Mouse (Mus musculus) embryonic facial prominence, embryonic 13.5 days (tissue): ENCODE measurements around the gene Fam71e2. TPM values are rescaled to one million over a fixed set of nuclear protein-coding genes. Genes with fewer than 3 reads are reported as not detected.
"Not testable (repeated sequence)": the region's sequence is repeated elsewhere in the genome, so short reads cannot be mapped to it uniquely, and the experiment has no call there.

Experiments
- ATAC-seq: fragments of 200-750 bp; cut with Nextera tagmentation; 2 replicates; pipeline ENCODE4 v1.8.0; 2017; ENCODE audit warnings: low read depth; ENCODE audit not compliant: insufficient number of reproducible peaks, insufficient read depth, low FRiP score, low TSS enrichment
- H3K27ac ChIP-seq: fragments of 300-500 bp; sonication (generic); 2 replicates; pipeline ENCODE4 v1.5.1; 2015; ENCODE audit warnings: moderate library complexity, mild to moderate bottlenecking, inconsistent platforms
- H3K27me3 ChIP-seq: fragments of 300-500 bp; sonication (generic); 2 replicates; pipeline ENCODE4 v1.6.1; 2015; ENCODE audit warnings: mild to moderate bottlenecking, inconsistent platforms
- H3K36me3 ChIP-seq: fragments of 300-500 bp; sonication (generic); 2 replicates; pipeline ENCODE4 v1.6.1; 2015; ENCODE audit warnings: mild to moderate bottlenecking, inconsistent platforms
- H3K4me1 ChIP-seq: fragments of 300-500 bp; sonication (generic); 2 replicates; pipeline ENCODE4 v1.6.1; 2015; ENCODE audit warnings: inconsistent platforms
- H3K4me2 ChIP-seq: fragments of 300-500 bp; sonication (generic); 2 replicates; pipeline ENCODE4 v1.6.1; 2015; ENCODE audit warnings: moderate library complexity, mild to moderate bottlenecking, inconsistent platforms
- H3K4me3 ChIP-seq: fragments of 300-500 bp; sonication (generic); 2 replicates; pipeline ENCODE4 v1.5.1; 2015; ENCODE audit warnings: mild to moderate bottlenecking, inconsistent platforms
- H3K9ac ChIP-seq: fragments of 300-500 bp; sonication (generic); 2 replicates; pipeline ENCODE4 v1.6.1; 2015; ENCODE audit warnings: mild to moderate bottlenecking, inconsistent platforms
- H3K9me3 ChIP-seq: fragments of 300-500 bp; sonication (generic); 2 replicates; pipeline ENCODE4 v1.6.1; 2016; ENCODE audit warnings: inconsistent platforms
- WGBS: fragments of 180-500 bp; shearing (Covaris S2); methylation state at CpG from one replicate; pipeline ENCODE4 v1.1.7; 2015; ENCODE audit warnings: mixed read lengths; 5-methylcytosine and 5-hydroxymethylcytosine counted together
- polyA plus RNA-seq: library from polyadenylated mRNA; unstranded; fragments of >200 nt; fragmentation: Nextera tagmentation; extraction: Ambion mirVana; gene quantifications from 2 replicates; pipeline ENCODE4 v1.2.1, GENCODE M21; 2015

Gene Fam71e2
- polyA plus RNA-seq, 1 experiment from 2014 or later: not detected

DNA sequence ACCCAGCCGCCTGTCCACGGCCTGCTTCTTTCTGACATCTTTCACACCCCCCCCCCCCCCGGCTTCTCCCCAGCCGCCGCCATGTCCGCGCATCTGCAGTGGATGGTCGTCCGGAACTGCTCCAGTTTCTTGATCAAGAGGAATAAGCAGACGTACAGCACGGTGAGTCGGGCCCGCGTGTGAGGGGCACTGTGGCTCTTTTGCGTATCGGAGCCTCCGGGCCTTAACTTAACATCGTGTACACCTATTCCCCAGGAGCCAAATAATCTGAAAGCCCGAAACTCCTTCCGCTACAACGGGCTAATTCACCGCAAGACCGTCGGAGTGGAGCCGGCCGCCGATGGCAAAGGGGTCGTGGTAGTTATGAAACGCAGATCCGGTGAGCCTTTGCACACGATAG is 22.1 kb upstream of the Fam71e2 start:
- H3K27ac ChIP-seq: peak overlapping the region; percentile 96
- peak overlapping the region; percentile 87 for H3K4me3 ChIP-seq
- peak overlapping the region; percentile 96 for H3K9ac ChIP-seq
- H3K4me1 ChIP-seq: peaks cover 22% of the 10 kb centered on the region
- not testable (repeated sequence) for H3K9me3 ChIP-seq, ATAC-seq
- H3K27me3 ChIP-seq: peaks cover 19% of the 10 kb centered on the region
- peak overlapping the region; percentile 86 for H3K4me2 ChIP-seq
- peaks cover 41% of the 10 kb centered on the region for H3K36me3 ChIP-seq
- under 1% methylated on average over 31 of the region's 31 CpGs for whole genome bisulfite sequencing

DNA sequence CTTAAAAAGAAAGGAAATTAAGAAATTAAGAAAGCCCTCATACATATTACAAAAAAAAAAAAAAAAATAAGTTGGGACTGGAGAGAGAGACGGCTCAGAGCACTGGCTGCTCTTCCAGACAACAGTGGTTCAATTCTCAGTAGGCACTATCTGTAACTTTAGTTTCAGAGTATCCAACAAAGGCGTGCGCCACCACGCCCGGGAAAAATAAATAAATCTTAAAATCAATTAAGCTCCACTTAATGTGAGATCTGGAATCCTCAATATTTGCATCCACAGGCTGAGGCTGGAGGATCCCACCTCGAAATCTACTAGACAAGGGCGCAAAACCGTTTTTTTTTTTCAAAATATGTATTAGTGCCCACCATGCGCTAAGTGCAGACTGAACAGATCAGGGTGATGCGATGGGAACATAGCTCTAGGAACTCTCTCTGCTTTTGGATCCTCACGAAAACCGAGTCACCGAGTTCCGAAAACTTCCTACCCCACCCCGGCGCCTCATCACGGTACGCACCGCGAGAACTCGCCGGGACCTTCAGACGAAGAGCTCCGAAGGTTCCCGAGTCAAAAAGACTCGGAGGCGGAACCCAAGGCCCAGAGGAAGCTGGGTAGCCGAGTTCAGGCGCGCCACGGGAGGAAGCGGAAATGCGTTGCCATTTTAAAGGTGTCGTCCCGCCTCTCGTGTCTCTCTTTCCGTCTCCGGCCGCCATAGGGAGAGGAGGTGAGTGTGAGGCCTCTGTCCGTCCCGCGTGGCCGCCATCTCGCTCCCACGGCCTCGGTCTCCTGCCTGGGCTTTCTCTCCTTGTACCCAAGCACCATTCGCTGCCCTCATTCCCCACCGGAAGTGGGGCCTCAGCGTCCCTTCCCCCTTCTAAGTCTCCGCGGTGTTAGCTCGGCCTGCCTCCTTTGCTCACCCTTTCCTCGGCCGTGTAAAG is 21.4 kb upstream of the Fam71e2 start, which contains the start of gene Rpl28:
Gene Rpl28, plus strand, starts transcription at position 597 of the 935 bp plus-strand sequence.
- peak within 1 kb of the TSS; percentile 87 for H3K4me3 ChIP-seq
- H3K4me2 ChIP-seq: peak within 1 kb of the TSS; percentile 86
- peak within 1 kb of the TSS; percentile 96 for H3K9ac ChIP-seq
- WGBS: 1% methylated on average over 54 of the region's 54 CpGs
- peak within 1 kb of the TSS; percentile 96 for H3K27ac ChIP-seq
- no peaks in the 10 kb centered on the region for H3K9me3 ChIP-seq
- H3K36me3 ChIP-seq: peaks cover 37% of the 10 kb centered on the region
- peaks cover 22% of the 10 kb centered on the region for H3K27me3 ChIP-seq
- peaks cover 23% of the 10 kb centered on the region for H3K4me1 ChIP-seq
- peak; percentile 83 for ATAC-seq

DNA sequence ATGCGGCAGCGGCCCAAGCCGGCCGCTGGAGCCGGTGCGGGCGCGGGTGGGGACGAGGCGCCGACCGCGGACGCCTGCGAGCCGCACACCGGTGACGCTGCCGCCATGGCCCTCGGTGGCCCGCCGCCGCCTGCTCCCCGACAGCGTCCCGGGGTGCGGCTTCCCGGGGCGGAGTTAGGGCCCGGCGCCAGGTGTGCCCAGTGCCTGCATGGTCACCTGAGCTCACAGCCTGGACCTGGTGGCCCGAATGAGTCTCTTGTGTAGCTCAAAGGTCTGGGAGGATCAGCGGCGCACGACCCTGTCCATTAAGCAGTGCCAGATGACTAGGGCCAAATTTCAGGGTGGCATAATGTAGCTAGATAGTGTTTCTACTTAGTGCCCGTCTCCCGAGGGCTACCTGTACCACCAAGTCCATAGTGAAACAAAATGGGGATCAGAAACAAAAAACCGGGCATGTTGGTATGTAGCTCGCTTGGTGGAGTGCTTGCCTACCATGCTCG is 18.4 kb upstream of the Fam71e2 start, which contains the start of gene Tmem238:
Gene Tmem238, minus strand, starts transcription at position 221 of the 500 bp plus-strand sequence.
- Histone ChIP-seq H3K27ac (peak within 1 kb of the TSS; percentile 33), H3K4me2 (peak within 1 kb of the TSS; percentile 95), H3K9ac (peak within 1 kb of the TSS; percentile 84), H3K4me1 (peaks cover 20% of the 10 kb centered on the region), H3K4me3 (peak within 1 kb of the TSS; percentile 59), H3K36me3 (peaks cover 9% of the 10 kb centered on the region), H3K9me3 (no peaks in the 10 kb centered on the region), H3K27me3 (peaks cover 24% of the 10 kb centered on the region)
- 6% methylated on average over 40 of the region's 40 CpGs for WGBS
- 0 out of 2 replicates have a peak, but pooled peaks have one; percentile 8 for ATAC-seq

DNA sequence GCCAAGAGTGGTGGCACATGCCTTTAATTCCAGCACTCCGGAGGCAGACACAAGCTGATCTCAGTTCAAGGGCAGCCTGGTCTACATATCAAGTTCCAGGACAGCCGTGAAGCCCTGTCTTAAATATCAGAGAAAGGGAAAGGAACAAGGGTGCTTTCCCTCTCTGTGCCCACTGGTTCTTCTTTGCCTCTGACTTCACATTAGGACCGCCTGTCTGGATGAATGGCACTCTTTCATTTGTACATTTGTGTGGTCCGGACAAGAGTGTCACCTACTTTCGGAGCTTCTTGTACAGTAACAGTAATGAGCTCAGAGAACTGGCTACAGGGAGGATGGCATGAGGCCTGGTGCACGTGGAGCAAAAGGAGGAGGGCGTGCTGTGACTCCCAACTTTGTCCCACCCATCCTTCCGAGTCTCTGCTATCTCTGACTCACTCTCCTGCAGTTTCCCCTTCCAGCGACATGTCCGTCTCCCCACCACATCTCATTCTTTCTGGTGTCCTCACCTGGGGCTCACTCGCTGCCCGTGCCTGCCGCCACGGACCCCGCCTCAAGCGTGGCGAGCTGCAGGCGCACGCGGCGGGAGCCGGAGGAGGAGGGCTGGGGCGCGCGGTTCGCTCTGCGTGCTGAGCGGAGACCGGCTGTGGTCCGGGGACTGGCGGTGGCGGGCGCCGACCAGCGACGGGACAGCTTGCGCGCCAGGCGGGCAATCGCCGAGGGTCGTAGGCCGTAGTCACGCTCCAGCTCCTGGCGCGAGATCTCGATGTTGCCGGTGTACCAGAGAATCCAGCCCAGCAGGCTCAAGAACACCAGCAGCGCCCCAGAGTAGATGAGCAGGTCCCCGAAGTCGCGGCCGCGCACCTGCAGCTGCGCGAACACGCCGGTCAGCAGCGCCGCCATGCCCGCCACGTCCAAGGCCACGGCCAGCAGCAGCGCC is 17.7 kb upstream of the Fam71e2 start:
- Histone ChIP-seq H3K4me3 (peak overlapping the region; percentile 59), H3K4me2 (peak overlapping the region; percentile 95), H3K9me3 (no peaks in the 10 kb centered on the region), H3K4me1 (peaks cover 14% of the 10 kb centered on the region), H3K27me3 (peaks cover 24% of the 10 kb centered on the region), H3K27ac (peak overlapping the region; percentile 33), H3K36me3 (peaks cover 2% of the 10 kb centered on the region), H3K9ac (peak overlapping the region; percentile 84)
- WGBS: 1% methylated on average over 64 of the region's 64 CpGs
- 0 out of 2 replicates have a peak, but pooled peaks have one; percentile 39 for ATAC-seq

DNA sequence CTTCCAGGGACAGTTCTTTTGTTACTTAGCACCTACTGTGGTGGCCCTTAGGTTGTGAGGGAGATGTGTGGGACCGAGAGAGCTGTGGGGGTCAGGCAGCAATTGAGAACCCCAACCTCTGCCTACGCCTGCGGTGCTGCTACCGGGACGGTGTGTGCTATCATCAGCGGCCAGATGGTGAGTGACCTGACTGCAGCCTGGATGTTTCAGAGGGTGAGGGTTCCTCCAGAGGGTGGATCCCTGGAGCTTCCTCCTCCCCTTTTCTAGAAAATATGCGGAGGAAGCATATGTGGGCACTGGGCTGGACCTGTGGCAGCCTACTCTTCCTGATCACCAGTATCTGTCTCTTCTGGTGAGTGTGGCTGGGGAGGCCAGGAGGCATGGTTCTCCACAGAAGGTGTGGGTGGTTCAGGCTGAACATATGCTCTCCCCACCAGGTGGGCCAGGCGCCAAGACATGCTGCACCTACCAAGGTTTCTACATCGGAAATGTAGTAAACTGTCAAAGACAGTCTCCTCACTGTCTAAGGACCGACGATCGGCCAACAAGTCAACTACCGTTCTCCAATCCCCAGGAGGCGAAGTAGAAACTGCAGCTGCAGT is 12.7 kb upstream of the Fam71e2 start:
- Histone ChIP-seq H3K9ac (no peak overlapping the region), H3K27ac (no peak overlapping the region), H3K4me3 (no peak overlapping the region), H3K27me3 (peaks cover 34% of the 10 kb centered on the region), H3K4me2 (no peak overlapping the region), H3K36me3 (no peaks in the 10 kb centered on the region), H3K9me3 (no peaks in the 10 kb centered on the region), H3K4me1 (peaks cover 9% of the 10 kb centered on the region; the same call in 1 of the 2 replicates)
- ATAC-seq: no peak
- 88% methylated on average over 14 of the region's 14 CpGs for WGBS

DNA sequence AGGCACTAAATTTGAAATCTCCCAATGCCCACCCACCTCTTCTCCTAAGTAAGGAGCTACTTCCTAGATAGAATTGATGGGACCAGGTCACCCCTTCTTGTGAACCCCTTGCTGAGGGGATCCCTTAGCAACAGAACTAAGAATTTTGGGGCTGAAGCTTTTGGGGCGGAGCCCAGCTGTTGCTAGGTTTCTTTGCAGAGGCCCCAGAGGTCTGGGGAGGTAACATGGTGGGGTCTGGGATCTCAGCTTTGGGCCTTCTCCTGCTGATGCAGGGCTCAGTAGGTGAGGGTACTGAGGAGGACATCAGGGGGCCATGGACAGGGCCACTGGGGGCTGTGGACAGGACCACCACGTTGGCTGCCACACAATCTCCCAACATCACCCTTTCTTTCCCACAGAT is 11.7 kb upstream of the Fam71e2 start, which contains the start of the genes Il11 and Tmem190:
Gene Il11, minus strand, starts transcription at position 101 of the 400 bp plus-strand sequence.
Gene Tmem190, plus strand, starts transcription at position 179 of the 400 bp plus-strand sequence.
- 73% methylated on average over 2 of the region's 2 CpGs for WGBS
- Histone ChIP-seq H3K4me3 (no peak within 1 kb of the TSS), H3K4me1 (peaks cover 4% of the 10 kb centered on the region; the same call in 1 of the 2 replicates), H3K4me2 (no peak within 1 kb of the TSS), H3K27ac (no peak within 1 kb of the TSS), H3K9me3 (no peaks in the 10 kb centered on the region), H3K36me3 (no peaks in the 10 kb centered on the region), H3K27me3 (peaks cover 37% of the 10 kb centered on the region), H3K9ac (no peak within 1 kb of the TSS)
- ATAC-seq: no peak

DNA sequence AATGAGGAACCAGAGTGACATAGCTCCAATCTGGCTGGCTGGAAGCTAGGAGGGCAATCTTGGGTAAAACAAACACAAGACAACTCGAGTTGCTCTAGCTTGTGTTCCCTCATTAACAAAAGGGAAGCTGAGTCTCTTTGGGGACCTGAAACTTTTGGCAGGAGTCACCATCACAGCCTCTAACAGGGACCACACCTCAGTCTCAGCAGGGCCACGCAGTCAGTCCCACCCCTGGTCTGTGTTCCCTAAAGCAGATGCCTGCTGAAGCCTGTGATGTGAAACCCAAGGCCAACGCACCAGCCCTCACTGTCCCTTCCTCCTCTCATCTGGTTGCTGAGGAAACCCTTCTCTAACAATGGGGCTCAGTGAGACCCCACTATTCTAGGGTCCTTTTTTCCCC is 11.0 kb upstream of the Fam71e2 start:
- H3K27me3 ChIP-seq: peaks cover 40% of the 10 kb centered on the region

DNA sequence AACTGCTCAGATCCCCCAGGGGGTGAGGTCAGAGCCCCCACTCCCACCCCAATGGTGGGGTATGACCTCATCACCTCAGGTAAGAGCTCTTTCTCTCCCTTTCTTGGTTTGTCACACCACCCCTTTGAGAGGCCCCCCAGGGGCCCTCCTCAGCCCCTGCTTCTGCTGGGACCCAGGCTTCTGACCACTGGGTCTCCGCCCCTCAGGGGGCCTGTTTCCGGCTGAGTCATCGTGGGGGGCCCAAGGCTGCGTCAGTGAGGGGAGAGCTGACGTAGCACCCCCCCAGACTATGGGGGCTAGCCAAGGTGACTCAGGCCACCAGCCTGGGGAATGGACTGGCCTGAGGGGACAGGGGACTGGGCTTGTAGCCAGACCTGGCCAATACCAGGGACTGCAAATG is 8.8 kb upstream of the Fam71e2 start:
- Histone ChIP-seq H3K27me3 (peaks cover 62% of the 10 kb centered on the region), H3K9me3 (no peaks in the 10 kb centered on the region), H3K9ac (no peak overlapping the region), H3K4me2 (no peak overlapping the region), H3K4me1 (peaks cover 17% of the 10 kb centered on the region), H3K4me3 (no peak overlapping the region), H3K36me3 (no peaks in the 10 kb centered on the region), H3K27ac (no peak overlapping the region)
- no peak for ATAC-seq
- 42% methylated on average over 5 of the region's 5 CpGs for WGBS

More for the DNA sequence above, 11.0 kb upstream of the Fam71e2 start:
- H3K9me3 ChIP-seq: no peaks in the 10 kb centered on the region
- no peaks in the 10 kb centered on the region for H3K36me3 ChIP-seq
- no peak for ATAC-seq
- no peak overlapping the region for H3K4me2 ChIP-seq
- H3K9ac ChIP-seq: no peak overlapping the region
- WGBS: 54% methylated on average over 3 of the region's 3 CpGs
- H3K4me3 ChIP-seq: no peak overlapping the region
- H3K27ac ChIP-seq: no peak overlapping the region
- H3K4me1 ChIP-seq: peaks cover 11% of the 10 kb centered on the region

DNA sequence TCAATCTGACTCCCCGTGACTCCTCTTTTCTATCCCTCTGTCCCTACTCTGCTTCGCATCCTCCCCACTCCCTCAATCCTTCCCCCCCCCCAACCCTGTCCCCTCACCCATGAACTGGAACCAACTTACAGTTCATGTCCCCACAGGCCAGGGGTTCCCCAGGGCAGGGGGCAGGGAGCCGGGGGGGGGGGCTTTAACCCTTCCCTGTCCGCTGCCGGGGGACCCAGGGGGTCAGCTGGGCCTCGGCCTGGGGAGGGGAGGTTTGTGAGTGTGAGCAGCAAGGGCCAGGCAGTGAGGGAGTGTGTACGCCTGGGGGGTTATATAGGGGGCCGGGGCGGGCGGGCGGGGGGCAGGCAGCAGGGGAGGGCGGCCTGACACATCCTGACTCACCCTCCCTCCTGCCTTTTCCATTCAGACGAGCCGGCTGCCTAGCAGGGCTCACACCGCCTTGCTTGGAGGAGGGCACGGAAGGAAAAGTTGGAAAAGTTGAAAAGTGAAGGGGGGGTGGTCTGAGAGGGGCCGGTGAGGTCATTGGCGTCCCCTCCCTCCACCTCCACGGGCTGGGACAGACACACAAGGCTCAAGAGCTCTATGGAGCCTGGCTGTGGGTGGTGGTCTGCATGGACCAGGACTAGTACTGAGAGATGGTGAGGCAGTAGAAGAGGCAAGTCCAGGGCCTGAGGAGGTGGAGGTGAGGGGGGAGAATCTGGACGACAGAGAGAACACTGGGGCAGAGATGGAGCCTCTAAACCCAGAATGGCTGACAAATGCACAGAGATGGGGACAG is 6.9 kb upstream of the Fam71e2 start:
- WGBS: 4% methylated on average over 20 of the region's 20 CpGs
- H3K27me3 ChIP-seq: peaks cover 68% of the 10 kb centered on the region
- H3K9me3 ChIP-seq: no peaks in the 10 kb centered on the region
- 0 out of 2 replicates have a peak overlapping the region, but pooled peaks have one; percentile 55 for H3K9ac ChIP-seq
- no peak overlapping the region for H3K27ac ChIP-seq
- 0 out of 2 replicates have a peak overlapping the region, but pooled peaks have one; percentile 60 for H3K4me2 ChIP-seq
- H3K36me3 ChIP-seq: no peaks in the 10 kb centered on the region
- ATAC-seq: no peak
- H3K4me1 ChIP-seq: peaks cover 17% of the 10 kb centered on the region
- no peak overlapping the region for H3K4me3 ChIP-seq
